Mouse (Mus musculus) heart, embryonic 10.5 days (tissue): ENCODE results near the gene Sv2c. TPM values are rescaled to one million over a fixed set of nuclear protein-coding genes. Genes with fewer than 3 reads are reported as not detected.
"Not testable (repeated sequence)": the region's sequence is repeated elsewhere in the genome, so short reads cannot be mapped to it uniquely, and the experiment has no call there.

Experiments used
- DNase-seq: peaks from one replicate; pipeline ENCODE4 v3.0.0-alpha.2; 2017; ENCODE audit warnings: low spot score
- H3K27ac ChIP-seq: fragments of 300-500 bp; sonication (generic); 2 replicates; pipeline ENCODE4 v1.5.1; 2016; ENCODE audit warnings: mild to moderate bottlenecking
- H3K27me3 ChIP-seq: fragments of 300-500 bp; sonication (generic); 2 replicates; pipeline ENCODE4 v1.6.1; 2016; ENCODE audit warnings: mild to moderate bottlenecking; ENCODE audit not compliant: poor library complexity, insufficient read depth, severe bottlenecking
- H3K36me3 ChIP-seq: fragments of 300-500 bp; sonication (generic); 2 replicates; pipeline ENCODE4 v1.6.1; 2016; ENCODE audit warnings: mild to moderate bottlenecking, moderate library complexity
- H3K4me1 ChIP-seq: fragments of 300-500 bp; sonication (generic); 2 replicates; pipeline ENCODE4 v1.6.1; 2016; ENCODE audit warnings: mild to moderate bottlenecking
- H3K4me3 ChIP-seq: fragments of 300-500 bp; sonication (generic); 2 replicates; pipeline ENCODE4 v1.5.1; 2016; ENCODE audit warnings: mild to moderate bottlenecking, moderate library complexity
- H3K9me3 ChIP-seq: fragments of 300-500 bp; sonication (generic); 2 replicates; pipeline ENCODE4 v1.6.1; 2016; ENCODE audit warnings: mild to moderate bottlenecking, moderate library complexity
- WGBS: fragments of 180-500 bp; shearing (Covaris S2); methylation state at CpG from one replicate; pipeline ENCODE4 v1.1.7; 2016; 5-methylcytosine and 5-hydroxymethylcytosine counted together
- polyA plus RNA-seq: library from polyadenylated mRNA; unstranded; fragments of >200 nt; fragmentation: Nextera tagmentation; extraction: Ambion mirVana; gene quantifications from 2 replicates; pipeline ENCODE4 v1.2.1, GENCODE M21; 2016

Gene Sv2c
- polyA plus RNA-seq, 1 experiment from 2014 or later = 0.29 TPM

DNA sequence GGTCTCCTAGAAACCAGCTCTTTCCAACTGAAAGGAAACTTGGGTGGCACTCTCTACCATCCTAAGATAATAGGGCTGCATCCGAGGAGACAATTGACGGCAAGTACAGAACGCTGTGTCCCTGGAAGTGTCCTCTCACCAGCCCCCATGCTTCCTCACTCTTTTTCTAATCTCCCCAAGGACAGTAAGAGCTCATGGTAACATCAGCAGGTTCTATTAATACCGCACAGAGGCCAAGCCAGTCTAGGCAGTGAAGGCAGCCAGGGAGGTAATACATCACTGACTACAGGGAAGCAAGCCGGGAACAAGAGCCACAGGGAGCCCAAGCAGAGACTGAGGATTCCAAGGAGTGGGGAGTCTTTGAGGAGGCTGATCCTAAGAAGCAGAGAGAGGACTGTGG, 7.4 kb downstream of the Sv2c start:
- Histone ChIP-seq H3K36me3 (no peaks in the 10 kb centered on the region), H3K27me3 (peaks cover 33% of the 10 kb centered on the region), H3K9me3 (no peaks in the 10 kb centered on the region), H3K4me3 (no peak overlapping the region), H3K4me1 (no peaks in the 10 kb centered on the region), H3K27ac (no peak overlapping the region)
- 49% methylated on average over 5 of the region's 5 CpGs for WGBS
- no peak for DNase-seq

DNA sequence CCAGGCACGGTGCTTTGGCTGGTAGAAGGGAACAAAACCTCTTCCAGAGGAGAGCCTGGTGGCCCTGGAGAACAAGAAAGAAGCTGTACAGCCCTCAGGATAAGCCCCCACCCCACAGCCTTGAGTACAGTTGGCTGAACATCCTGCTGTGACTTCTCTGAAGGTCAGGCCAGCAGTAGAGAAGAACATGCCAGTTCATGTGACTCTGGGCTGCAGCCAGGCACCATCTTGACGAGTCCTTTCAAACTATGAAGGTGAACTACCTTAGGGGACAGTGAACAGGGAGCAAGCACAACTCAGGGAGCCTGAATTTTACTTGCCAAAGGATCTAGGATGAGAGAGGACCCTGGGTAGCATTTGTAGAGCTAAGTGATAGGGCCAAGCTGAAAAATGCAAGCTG, 19.7 kb downstream of the Sv2c start:
- Histone ChIP-seq H3K9me3 (no peaks in the 10 kb centered on the region), H3K27ac (no peak overlapping the region), H3K36me3 (no peaks in the 10 kb centered on the region), H3K4me3 (no peak overlapping the region), H3K4me1 (no peaks in the 10 kb centered on the region), H3K27me3 (no peaks in the 10 kb centered on the region)
- no peak for DNase-seq
- 79% methylated on average over 2 of the region's 2 CpGs for WGBS

DNA sequence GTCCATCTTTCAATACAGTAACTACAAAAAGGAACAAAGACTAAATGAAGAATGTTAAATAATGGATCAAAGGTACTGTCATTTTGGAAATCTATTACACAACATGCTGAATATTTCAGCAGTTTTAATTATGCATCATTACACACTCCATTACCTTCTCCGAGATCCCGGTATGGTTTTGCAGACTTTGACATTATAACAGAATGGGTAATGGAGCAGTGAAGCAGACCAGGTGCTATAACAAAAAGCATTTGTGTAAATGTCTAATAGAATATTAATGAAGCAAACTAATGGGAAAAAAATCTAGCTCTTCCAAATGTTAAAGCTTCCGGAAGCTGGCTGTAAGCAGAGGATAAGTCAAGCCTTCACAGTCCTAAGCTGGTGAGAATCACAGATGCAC, 21.6 kb downstream of the Sv2c start:
- H3K27me3 ChIP-seq = no peaks in the 10 kb centered on the region
- H3K36me3 ChIP-seq = no peaks in the 10 kb centered on the region
- H3K4me3 ChIP-seq = no peak overlapping the region
- H3K4me1 ChIP-seq = no peaks in the 10 kb centered on the region
- DNase-seq = no peak
- WGBS = 87% methylated on average over 3 of the region's 3 CpGs
- no peaks in the 10 kb centered on the region for H3K9me3 ChIP-seq
- H3K27ac ChIP-seq = no peak overlapping the region

DNA sequence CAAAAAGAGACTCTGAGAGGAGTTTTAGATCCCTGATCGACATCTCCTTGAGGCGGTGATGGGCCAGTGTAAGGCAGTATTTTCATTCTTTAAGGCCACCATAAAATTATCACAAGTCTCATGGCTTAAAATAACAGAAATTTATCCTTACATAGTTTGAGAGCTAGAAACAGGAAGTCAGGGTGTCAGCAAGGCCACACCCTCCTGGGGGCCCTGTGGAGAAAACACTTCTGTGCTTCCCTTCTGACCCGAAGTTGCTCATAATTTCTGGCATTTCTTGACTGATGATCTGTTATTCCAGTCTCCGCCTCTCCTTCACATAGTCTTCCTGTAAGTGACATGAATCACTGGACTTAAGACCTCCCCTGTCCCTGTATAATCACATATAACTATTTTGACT, 26.0 kb downstream of the Sv2c start:
- DNase-seq = no peak
- no peak overlapping the region for H3K4me3 ChIP-seq
- no peaks in the 10 kb centered on the region for H3K27me3 ChIP-seq

DNA sequence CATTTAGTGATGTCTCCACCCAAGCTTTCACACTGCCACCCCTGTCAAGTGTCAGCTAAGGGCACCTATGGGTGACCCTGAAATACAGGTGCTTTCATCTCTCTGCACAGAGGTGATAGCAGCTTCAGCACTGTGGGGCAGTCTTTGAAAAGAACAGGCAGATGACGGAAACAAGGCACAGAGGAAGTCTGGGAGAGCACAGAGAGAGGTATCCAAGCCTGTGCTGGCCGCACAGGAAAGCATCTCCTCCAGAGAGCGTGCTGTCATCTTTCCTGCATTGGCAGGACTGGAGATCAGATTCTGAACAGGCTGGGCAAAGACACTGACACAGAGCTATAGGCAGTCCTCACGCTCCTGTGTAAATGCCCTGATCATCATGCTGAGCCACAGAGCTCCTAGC, 41.4 kb downstream of the Sv2c start:
- H3K9me3 ChIP-seq = no peaks in the 10 kb centered on the region
- H3K4me1 ChIP-seq = no peaks in the 10 kb centered on the region
- no peak overlapping the region for H3K4me3 ChIP-seq
- H3K27ac ChIP-seq = no peak overlapping the region
- DNase-seq = no peak
- H3K36me3 ChIP-seq = no peaks in the 10 kb centered on the region
- H3K27me3 ChIP-seq = no peaks in the 10 kb centered on the region
- 70% methylated on average over 4 of the region's 4 CpGs for WGBS

More for the DNA sequence above, 26.0 kb downstream of the Sv2c start:
- 79% methylated on average over 4 of the region's 4 CpGs for whole genome bisulfite sequencing
- Histone ChIP-seq H3K27ac (no peak overlapping the region), H3K4me1 (no peaks in the 10 kb centered on the region), H3K36me3 (no peaks in the 10 kb centered on the region), H3K9me3 (no peaks in the 10 kb centered on the region)

DNA sequence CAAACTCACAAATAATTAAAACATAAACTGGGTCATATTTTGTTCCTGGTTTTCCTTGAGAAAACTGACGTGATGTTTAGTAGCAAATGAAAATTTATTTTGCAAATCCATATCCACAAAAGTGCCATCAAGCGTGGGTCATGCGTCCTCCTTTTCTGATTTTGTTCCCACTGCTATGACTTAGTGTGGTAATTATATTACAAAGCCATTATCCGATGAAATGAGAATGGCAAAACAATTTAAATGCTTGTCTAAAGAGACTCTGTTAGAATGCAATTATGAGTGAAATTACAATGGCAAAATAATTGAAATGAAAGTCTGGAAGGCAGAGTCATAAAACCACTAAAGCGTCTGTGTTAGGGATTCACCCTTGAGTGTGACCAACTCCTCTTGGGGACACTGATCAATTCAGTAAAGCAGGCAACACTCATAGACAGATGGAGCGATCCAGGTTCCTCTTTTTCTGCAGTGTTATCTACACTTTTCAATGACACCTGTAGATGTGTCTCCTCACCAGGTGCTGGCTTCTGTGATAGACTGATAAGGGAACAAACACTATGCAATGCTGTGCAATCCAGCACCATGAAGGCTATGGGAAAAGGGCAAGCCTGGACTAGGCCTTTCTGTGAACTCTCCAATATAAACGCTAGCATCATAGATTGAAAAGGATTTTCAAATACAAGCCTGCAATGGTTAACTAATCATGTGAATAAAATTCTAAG, 46.6 kb downstream of the Sv2c start:
- no peak overlapping the region for H3K27ac ChIP-seq
- H3K4me3 ChIP-seq = no peak overlapping the region
- H3K27me3 ChIP-seq = no peaks in the 10 kb centered on the region
- H3K36me3 ChIP-seq = no peaks in the 10 kb centered on the region
- H3K9me3 ChIP-seq = no peaks in the 10 kb centered on the region
- DNase-seq = no peak
- no peaks in the 10 kb centered on the region for H3K4me1 ChIP-seq
- 85% methylated on average over 7 of the region's 7 CpGs for WGBS

DNA sequence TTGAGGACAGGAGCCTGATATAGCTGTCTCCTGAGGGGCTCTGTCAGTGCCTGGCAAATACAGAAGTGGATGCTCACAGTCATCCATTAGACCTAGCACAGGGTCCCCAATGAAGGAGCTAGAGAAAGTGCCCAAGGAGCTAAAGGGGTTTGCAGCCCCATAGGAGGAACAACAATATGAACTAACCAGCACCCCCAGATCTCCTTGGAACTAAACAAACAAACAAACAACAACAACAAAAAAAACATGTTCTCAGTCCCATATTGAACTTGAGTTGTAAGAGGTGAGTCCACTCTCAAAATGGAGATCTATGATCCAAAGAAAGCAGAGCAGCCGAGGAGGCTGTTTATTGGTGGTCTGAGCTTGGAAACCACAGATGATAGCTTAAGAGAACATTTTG, 50.6 kb downstream of the Sv2c start, which contains the start of gene Gm17190:
Gene Gm17190 (plus strand): TSS at position 301 of the 400 bp plus-strand sequence.
- not testable (repeated sequence) for DNase-seq, H3K9me3 ChIP-seq, H3K4me1 ChIP-seq, H3K36me3 ChIP-seq, H3K27ac ChIP-seq, H3K27me3 ChIP-seq, H3K4me3 ChIP-seq
- WGBS = 81% methylated on average over 1 of the region's 1 CpGs

DNA sequence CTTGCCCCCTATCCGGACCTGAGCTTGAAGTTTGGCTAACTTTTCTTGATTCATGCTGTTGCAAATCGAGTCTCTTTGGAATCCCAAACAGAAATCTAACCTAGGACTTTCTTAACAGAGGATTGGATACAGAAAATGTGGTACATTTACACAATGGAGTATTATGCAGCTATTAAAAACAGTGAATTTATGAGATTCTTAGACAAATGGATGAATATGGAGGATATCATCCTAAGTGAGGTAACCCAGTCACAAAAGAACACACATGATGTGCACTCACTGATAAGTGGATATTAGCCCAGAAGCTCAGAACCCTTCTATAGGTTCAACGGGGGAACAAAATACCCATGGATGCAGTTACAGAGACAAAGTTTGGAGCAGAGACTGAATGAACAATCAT, 51.1 kb downstream of the Sv2c start, which contains the start of gene Gm20075:
Gene Gm20075 (minus strand): TSS at position 101 of the 400 bp plus-strand sequence.
- not testable (repeated sequence) for H3K27me3 ChIP-seq, H3K4me1 ChIP-seq, H3K36me3 ChIP-seq, H3K27ac ChIP-seq, H3K9me3 ChIP-seq, H3K4me3 ChIP-seq, DNase-seq
- 74% methylated on average over 3 of the region's 3 CpGs for WGBS

DNA sequence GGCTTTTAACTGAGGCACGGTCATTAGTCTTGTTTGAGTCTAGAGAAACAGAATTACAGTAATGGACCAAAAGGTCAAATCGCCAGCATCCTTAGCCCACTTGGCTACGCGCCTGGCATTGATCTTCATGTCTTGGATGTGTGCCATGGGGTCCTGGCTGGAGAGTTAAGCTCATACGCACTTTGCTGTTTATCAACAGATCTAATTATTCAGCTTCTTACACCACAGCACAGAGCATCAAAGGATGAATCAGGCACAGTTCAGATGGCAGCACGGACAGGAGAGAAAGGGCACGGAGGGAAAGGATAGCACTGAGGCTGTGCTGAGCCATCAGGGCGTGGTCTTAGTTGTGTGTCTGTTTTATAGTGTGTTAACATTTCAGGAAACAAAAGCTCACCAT, 58.8 kb downstream of the Sv2c start:
- Histone ChIP-seq H3K4me3 (no peak overlapping the region), H3K9me3 (no peaks in the 10 kb centered on the region), H3K27me3 (no peaks in the 10 kb centered on the region), H3K27ac (no peak overlapping the region), H3K36me3 (no peaks in the 10 kb centered on the region), H3K4me1 (no peaks in the 10 kb centered on the region)
- no peak for DNase-seq
- 76% methylated on average over 8 of the region's 8 CpGs for WGBS

DNA sequence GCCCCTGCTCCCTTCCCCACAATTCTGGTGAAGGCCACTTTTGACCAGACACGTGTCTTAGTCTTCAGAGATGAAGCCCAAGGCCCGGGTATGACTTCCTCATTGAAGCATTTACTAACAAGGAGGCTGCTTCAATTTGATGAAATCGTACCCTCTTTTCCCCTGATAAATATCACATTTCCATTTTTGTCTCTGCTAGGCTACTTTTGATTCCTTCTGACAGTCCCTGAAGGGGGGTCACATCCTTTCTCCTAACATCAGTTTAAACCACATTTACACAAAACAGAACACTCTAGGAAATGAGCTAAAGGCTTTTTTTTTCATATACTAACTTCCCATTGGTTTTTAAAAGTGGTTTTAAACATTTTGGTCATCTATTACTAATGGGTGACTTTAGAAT, 79.6 kb downstream of the Sv2c start:
- 85% methylated on average over 3 of the region's 3 CpGs for WGBS
- no peaks in the 10 kb centered on the region for H3K9me3 ChIP-seq
- no peaks in the 10 kb centered on the region for H3K27me3 ChIP-seq
- H3K36me3 ChIP-seq = no peaks in the 10 kb centered on the region
- no peak overlapping the region for H3K4me3 ChIP-seq
- no peaks in the 10 kb centered on the region for H3K4me1 ChIP-seq
- no peak overlapping the region for H3K27ac ChIP-seq
- no peak for DNase-seq

DNA sequence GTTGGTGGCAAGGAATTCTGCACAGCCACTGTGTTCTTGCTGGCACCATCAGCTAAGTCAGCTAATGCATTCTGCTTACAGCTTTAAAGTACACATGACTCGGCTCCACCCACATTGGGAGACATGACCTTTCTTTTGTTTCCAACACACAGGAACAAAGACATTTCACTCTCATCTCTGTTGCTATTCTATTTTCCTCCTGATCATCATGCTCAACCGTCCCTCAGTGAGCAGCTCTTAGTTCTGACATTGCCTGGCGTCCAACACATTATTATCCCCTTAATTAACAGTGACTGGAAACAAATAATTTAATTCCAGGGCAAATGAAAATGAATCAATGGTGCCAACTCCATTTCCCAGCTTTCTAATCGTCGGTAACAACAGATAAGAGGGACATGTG, 87.0 kb downstream of the Sv2c start:
- Histone ChIP-seq H3K27ac (no peak overlapping the region), H3K36me3 (no peaks in the 10 kb centered on the region), H3K9me3 (no peaks in the 10 kb centered on the region), H3K27me3 (no peaks in the 10 kb centered on the region), H3K4me1 (no peaks in the 10 kb centered on the region), H3K4me3 (no peak overlapping the region)
- no peak for DNase-seq
- 67% methylated on average over 5 of the region's 5 CpGs for WGBS

DNA sequence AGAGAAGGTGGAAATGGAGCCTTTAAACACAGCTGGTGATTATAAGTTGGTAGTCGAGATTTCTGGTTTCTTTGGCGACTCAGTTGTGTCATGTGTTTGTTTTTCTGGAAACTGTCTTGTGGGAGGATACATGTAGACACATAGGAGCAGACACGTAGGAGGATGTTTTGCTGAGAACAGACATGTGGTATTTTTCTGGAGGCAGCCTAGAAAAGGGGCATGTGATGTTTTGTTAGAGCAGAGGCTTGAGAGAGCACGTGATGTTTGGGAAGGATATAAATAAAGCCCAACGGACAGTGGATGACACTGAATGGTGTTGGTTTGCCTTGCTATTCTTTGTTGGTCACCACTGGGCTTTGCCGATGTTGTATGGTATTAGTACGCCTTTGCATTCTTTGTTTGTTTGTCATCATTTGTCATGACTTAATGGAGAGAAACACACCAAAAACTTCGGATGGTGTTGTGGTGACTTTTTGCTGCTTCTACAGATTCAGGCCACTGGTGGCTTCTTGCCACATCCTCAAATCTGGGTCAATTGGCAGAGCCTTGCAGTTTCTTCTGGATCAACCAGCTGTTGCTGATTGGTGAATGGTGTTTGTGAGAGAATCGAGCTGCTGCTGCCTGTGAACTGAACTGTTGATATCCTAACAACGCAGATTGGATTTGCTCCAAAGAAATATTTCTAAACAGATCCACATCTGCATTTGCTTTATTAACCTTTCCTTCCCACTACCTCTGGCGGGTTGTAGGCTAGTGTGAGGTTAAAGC, 91.9 kb downstream of the Sv2c start:
- no peaks in the 10 kb centered on the region for H3K27me3 ChIP-seq
- H3K4me3 ChIP-seq = no peak overlapping the region
- DNase-seq = no peak
- no peaks in the 10 kb centered on the region for H3K4me1 ChIP-seq
- no peaks in the 10 kb centered on the region for H3K9me3 ChIP-seq
- no peaks in the 10 kb centered on the region for H3K36me3 ChIP-seq
- H3K27ac ChIP-seq = no peak overlapping the region
- WGBS = 77% methylated on average over 11 of the region's 11 CpGs

DNA sequence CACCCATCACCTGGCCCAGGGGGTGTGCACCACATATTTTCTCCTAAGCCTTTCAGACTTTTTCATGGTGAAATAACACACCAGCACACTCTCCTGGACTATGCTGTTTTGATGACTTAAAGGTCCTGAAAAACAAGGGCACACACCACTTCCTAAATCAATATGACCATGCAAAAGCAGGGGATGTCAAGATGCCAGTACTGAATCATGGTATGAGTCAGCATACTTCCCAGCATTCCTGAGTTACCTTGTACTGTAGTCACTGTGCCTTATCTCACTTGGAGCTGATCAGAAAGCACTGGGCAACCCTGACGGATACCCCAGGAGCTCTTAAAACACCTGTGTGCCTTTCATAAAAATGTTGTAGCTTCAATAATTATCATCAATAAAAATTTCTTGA, 92.8 kb downstream of the Sv2c start:
- Histone ChIP-seq H3K9me3 (no peaks in the 10 kb centered on the region), H3K4me1 (no peaks in the 10 kb centered on the region), H3K36me3 (no peaks in the 10 kb centered on the region), H3K4me3 (no peak overlapping the region), H3K27ac (no peak overlapping the region), H3K27me3 (no peaks in the 10 kb centered on the region)
- WGBS = 54% methylated on average over 1 of the region's 1 CpGs
- no peak for DNase-seq
